Mouse (Mus musculus) midbrain, embryonic 15.5 days (tissue): Measurements from ENCODE around the gene Zfp108. TPM values are rescaled to one million over a fixed set of nuclear protein-coding genes. Genes with fewer than 3 reads are reported as not detected.
A peak's percentile ranks its signal among the peaks of the same experiment; 100 is the strongest.
"Not testable (repeated sequence)": the region's sequence is repeated elsewhere in the genome, so short reads cannot be mapped to it uniquely, and the experiment has no call there.

Experiments used
- ATAC-seq: fragments of 200-750 bp; cut with Nextera tagmentation; replicated peaks from 2 replicates; pipeline ENCODE4 v1.8.0; 2017; ENCODE audit warnings: moderate TSS enrichment
- H3K27ac ChIP-seq: fragments of 300-500 bp; sonication (generic); 2 replicates; pipeline ENCODE4 v1.5.1; 2015; ENCODE audit warnings: mild to moderate bottlenecking, inconsistent platforms
- H3K27me3 ChIP-seq: fragments of 300-500 bp; sonication (generic); replicated peaks from 2 replicates; pipeline ENCODE4 v1.6.1; 2015; ENCODE audit warnings: inconsistent platforms
- H3K36me3 ChIP-seq: fragments of 300-500 bp; sonication (generic); replicated peaks from 2 replicates; pipeline ENCODE4 v1.6.1; 2015; ENCODE audit warnings: inconsistent platforms
- H3K4me1 ChIP-seq: fragments of 300-500 bp; sonication (generic); 2 replicates; pipeline ENCODE4 v1.6.1; 2015; ENCODE audit warnings: inconsistent platforms
- H3K4me2 ChIP-seq: fragments of 300-500 bp; sonication (generic); 2 replicates; pipeline ENCODE4 v1.6.1; 2015; ENCODE audit warnings: inconsistent platforms, mild to moderate bottlenecking, moderate library complexity
- H3K4me3 ChIP-seq: fragments of 300-500 bp; sonication (generic); 2 replicates; pipeline ENCODE4 v1.5.1; 2015; ENCODE audit warnings: mild to moderate bottlenecking, inconsistent platforms
- H3K9ac ChIP-seq: fragments of 300-500 bp; sonication (generic); 2 replicates; pipeline ENCODE4 v1.6.1; 2015; ENCODE audit warnings: mild to moderate bottlenecking, inconsistent platforms
- H3K9me3 ChIP-seq: fragments of 300-500 bp; sonication (generic); 2 replicates; pipeline ENCODE4 v1.6.1; 2016; ENCODE audit warnings: inconsistent platforms
- WGBS: fragments of 180-500 bp; shearing (Covaris S2); methylation state at CpG from one replicate; pipeline ENCODE4 v1.1.7; 2015; ENCODE audit warnings: mixed read lengths; 5-methylcytosine and 5-hydroxymethylcytosine counted together
- polyA plus RNA-seq: library from polyadenylated mRNA; unstranded; fragments of >200 nt; fragmentation: Nextera tagmentation; extraction: Ambion mirVana; gene quantifications from 2 replicates; pipeline ENCODE4 v1.2.1, GENCODE M21; 2015

Gene Zfp108
- polyA plus RNA-seq, 1 experiment from 2014 or later = 7.9 TPM

DNA sequence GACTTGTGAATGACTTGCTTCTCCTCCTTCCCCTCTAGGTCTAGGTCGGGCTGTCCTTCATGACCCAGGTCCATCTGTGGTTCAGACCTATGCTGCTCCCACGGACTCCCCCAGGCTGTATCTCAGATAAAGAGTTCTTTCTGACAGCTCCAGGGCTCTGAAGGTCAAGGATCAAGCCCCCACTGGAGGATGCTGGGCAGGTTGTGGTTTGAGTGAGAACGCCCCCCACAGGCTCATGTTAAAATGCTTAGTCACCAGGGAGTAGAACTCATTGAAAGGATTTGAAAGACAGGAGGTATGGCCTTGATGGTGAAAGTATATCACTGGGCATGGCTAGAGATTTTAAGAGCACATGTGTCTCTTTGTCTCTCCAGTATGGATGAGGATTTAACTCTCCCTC is 14.7 kb downstream of the Zfp108 start:
- Histone ChIP-seq H3K4me2 (no peak overlapping the region; the same call in 1 of the 2 replicates), H3K4me3 (peak overlapping the region; percentile 72; the same call in 1 of the 2 replicates), H3K27me3 (no peaks in the 10 kb centered on the region), H3K27ac (no peak overlapping the region), H3K4me1 (peaks cover 12% of the 10 kb centered on the region), H3K9ac (no peak overlapping the region), H3K9me3 (no peaks in the 10 kb centered on the region), H3K36me3 (peaks cover under 1% of the 10 kb centered on the region)
- 86% methylated on average over 3 of the region's 3 CpGs for WGBS
- ATAC-seq = 0 out of 2 replicates have a peak, but pooled peaks have one; percentile 15

DNA sequence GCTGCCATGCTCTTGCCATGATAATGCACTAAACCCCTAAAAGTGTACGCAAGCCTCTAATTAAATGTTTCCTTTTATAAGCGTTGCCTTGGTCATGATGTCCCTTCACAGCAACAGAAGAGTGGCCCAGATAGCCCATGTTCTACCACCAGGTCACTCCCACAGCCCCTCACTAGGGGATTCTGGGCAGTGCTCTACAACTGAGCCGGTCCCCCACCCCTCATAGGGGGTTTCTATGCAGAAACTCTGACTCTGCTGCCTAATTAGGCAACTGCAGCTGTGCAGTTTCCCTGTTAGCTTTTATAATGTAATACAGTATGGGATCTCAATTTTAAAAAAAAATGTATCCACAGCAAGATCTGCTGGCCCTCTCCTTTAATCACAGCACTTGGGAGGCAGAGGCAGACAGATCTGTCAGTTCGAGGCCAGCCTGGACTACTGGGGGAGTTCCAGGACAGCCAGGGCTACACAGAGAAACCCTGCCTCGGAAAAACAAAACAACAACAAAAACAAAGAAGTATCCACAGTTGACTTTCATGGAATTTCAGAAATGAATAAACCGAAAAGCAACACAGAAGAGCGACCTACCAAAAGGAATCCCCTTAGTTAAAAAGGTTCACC is 15.2 kb downstream of the Zfp108 start:
- peak; percentile 75 for ATAC-seq
- Histone ChIP-seq H3K4me2 (peak overlapping the region; percentile 94), H3K27ac (peak overlapping the region; percentile 86)

GRCm38 (mm10) chr7:24270288-24270672 is 15.7 kb downstream of the Zfp108 start, which contains the start of gene Zfp93:
TSS of gene Zfp93 (plus strand) at chr7:24270420.
- H3K4me3 ChIP-seq = peak within 1 kb of the TSS; percentile 72
- ATAC-seq = peak; percentile 95
- no peaks in the 10 kb centered on the region for H3K27me3 ChIP-seq
- H3K27ac ChIP-seq = peak within 1 kb of the TSS; percentile 86
- H3K4me2 ChIP-seq = peak within 1 kb of the TSS; percentile 94
- H3K4me1 ChIP-seq = peaks cover 12% of the 10 kb centered on the region
- H3K36me3 ChIP-seq = peaks cover 11% of the 10 kb centered on the region
- H3K9me3 ChIP-seq = no peaks in the 10 kb centered on the region
- peak within 1 kb of the TSS; percentile 92 for H3K9ac ChIP-seq
- WGBS = under 1% methylated on average over 12 of the region's 12 CpGs

More for the DNA sequence above, 15.2 kb downstream of the Zfp108 start:
- Histone ChIP-seq H3K4me1 (peaks cover 12% of the 10 kb centered on the region), H3K4me3 (peak overlapping the region; percentile 72), H3K36me3 (peaks cover 5% of the 10 kb centered on the region), H3K27me3 (no peaks in the 10 kb centered on the region), H3K9me3 (no peaks in the 10 kb centered on the region), H3K9ac (peak overlapping the region; percentile 92)
- 38% methylated on average over 7 of the region's 7 CpGs for WGBS

- no peak overlapping the region for H3K4me3 ChIP-seq
- H3K4me1 ChIP-seq = peaks cover 12% of the 10 kb centered on the region
- H3K36me3 ChIP-seq = peaks cover 14% of the 10 kb centered on the region
- no peaks in the 10 kb centered on the region for H3K27me3 ChIP-seq
- H3K27ac ChIP-seq = no peak overlapping the region
- no peaks in the 10 kb centered on the region for H3K9me3 ChIP-seq
- no peak overlapping the region for H3K9ac ChIP-seq
- WGBS = 98% methylated on average over 6 of the region's 6 CpGs
- ATAC-seq = no peak
- H3K4me2 ChIP-seq = peak overlapping the region; percentile 94; the same call in 1 of the 2 replicates
These were observed 16.6 kb downstream of the Zfp108 start for GRCm38 (mm10) chr7:24271191-24271590.

GRCm38 (mm10) chr7:24274456-24274855 is 19.9 kb downstream of the Zfp108 start:
- no peak overlapping the region for H3K9ac ChIP-seq
- H3K4me3 ChIP-seq = no peak overlapping the region
- no peaks in the 10 kb centered on the region for H3K27me3 ChIP-seq
- no peaks in the 10 kb centered on the region for H3K9me3 ChIP-seq
- H3K36me3 ChIP-seq = peaks cover 18% of the 10 kb centered on the region
- 91% methylated on average over 4 of the region's 4 CpGs for WGBS
- ATAC-seq = no peak
- peaks cover 12% of the 10 kb centered on the region for H3K4me1 ChIP-seq
- no peak overlapping the region for H3K4me2 ChIP-seq
- no peak overlapping the region for H3K27ac ChIP-seq

- H3K27ac ChIP-seq, ATAC-seq, H3K4me3 ChIP-seq, H3K4me2 ChIP-seq, H3K9ac ChIP-seq, H3K4me1 ChIP-seq, H3K9me3 ChIP-seq, H3K27me3 ChIP-seq: not testable (repeated sequence)
- 89% methylated on average over 3 of the region's 3 CpGs for WGBS
- H3K36me3 ChIP-seq = peaks cover 18% of the 10 kb centered on the region
These were observed 24.2 kb downstream of the Zfp108 start for GRCm38 (mm10) chr7:24278771-24279170.

- Histone ChIP-seq H3K36me3 (peaks cover 8% of the 10 kb centered on the region; the same call in 1 of the 2 replicates), H3K27me3 (no peaks in the 10 kb centered on the region), H3K4me2 (no peak overlapping the region), H3K9ac (no peak overlapping the region), H3K4me1 (no peaks in the 10 kb centered on the region), H3K9me3 (no peaks in the 10 kb centered on the region), H3K27ac (no peak overlapping the region), H3K4me3 (no peak overlapping the region)
- ATAC-seq = no peak
- WGBS = 49% methylated on average over 10 of the region's 10 CpGs
These were observed 25.6 kb downstream of the Zfp108 start for GRCm38 (mm10) chr7:24280031-24280857.

DNA sequence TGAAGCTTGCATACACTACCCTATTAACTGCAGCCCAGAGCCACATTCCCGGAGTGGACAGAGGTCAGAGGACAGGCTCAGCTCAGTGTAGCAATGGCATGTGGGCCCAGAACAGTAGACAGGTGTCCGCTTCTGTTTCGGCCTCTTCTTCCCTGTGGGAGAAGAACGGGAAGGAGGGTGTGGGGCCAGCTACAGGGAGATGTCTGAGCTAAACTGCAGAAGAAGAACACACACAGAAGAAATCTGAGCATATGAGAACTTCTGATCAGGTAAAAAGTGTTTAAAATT is 26.2 kb downstream of the Zfp108 start:
- Histone ChIP-seq H3K27me3 (no peaks in the 10 kb centered on the region), H3K4me3 (no peak overlapping the region), H3K4me1 (no peaks in the 10 kb centered on the region), H3K9ac (no peak overlapping the region), H3K9me3 (no peaks in the 10 kb centered on the region), H3K4me2 (no peak overlapping the region), H3K36me3 (peaks cover 6% of the 10 kb centered on the region; the same call in 1 of the 2 replicates), H3K27ac (no peak overlapping the region)
- WGBS = 44% methylated on average over 4 of the region's 4 CpGs
- no peak for ATAC-seq

DNA sequence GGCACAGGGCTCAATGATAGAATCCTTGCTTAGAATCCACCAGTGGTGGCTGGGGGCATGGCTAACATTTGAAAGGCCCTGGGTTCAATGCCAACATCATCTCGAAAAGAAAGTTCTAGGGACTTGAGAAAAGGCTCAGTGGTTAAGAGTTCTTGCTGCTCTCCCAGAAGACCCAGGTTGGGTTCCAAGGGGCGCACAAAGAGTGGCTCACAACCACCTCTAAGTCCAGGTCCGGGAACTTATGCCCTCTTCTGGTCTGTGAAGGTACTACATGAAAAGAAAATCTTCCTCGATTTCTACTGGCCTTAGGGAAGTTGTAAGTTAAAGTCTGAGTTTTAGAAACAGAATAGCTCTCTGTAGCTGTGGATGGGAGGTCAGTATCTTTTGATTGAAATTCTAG is 31.5 kb downstream of the Zfp108 start:
- Histone ChIP-seq H3K4me3 (no peak overlapping the region), H3K4me2 (no peak overlapping the region), H3K9ac (no peak overlapping the region), H3K9me3 (no peaks in the 10 kb centered on the region), H3K27ac (no peak overlapping the region), H3K36me3 (peaks cover 26% of the 10 kb centered on the region), H3K4me1 (no peaks in the 10 kb centered on the region), H3K27me3 (no peaks in the 10 kb centered on the region)
- 52% methylated on average over 4 of the region's 4 CpGs for WGBS
- ATAC-seq = no peak

GRCm38 (mm10) chr7:24286916-24287315 is 32.3 kb downstream of the Zfp108 start:
- Histone ChIP-seq H3K4me3 (no peak overlapping the region), H3K27me3 (no peaks in the 10 kb centered on the region), H3K9me3 (no peaks in the 10 kb centered on the region), H3K9ac (no peak overlapping the region), H3K36me3 (peaks cover 34% of the 10 kb centered on the region), H3K4me2 (no peak overlapping the region), H3K27ac (no peak overlapping the region), H3K4me1 (no peaks in the 10 kb centered on the region)
- ATAC-seq = no peak
- WGBS = 83% methylated on average over 4 of the region's 4 CpGs

DNA sequence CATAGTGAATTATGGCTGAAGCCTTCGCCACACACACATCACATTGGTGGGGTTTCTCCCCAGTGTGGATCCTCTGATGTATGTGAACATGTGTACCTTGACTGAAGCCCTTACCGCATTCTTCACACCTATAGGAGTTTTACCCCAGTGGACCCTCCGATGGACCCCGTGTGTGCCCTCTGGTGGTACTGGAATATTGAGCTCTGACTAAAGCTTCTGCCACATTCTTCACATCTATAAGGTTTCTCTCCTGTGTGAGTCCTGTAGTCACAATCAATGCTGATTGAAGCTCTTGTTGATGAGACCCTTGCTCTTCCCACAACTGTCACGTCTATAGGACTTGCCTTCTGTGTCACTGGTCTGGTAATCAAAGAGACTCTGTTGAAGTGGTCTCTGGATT is 33.1 kb downstream of the Zfp108 start:
- Histone ChIP-seq H3K9me3 (no peaks in the 10 kb centered on the region), H3K36me3 (peaks cover 42% of the 10 kb centered on the region), H3K4me2 (no peak overlapping the region), H3K27me3 (no peaks in the 10 kb centered on the region), H3K4me1 (no peaks in the 10 kb centered on the region), H3K27ac (no peak overlapping the region), H3K4me3 (no peak overlapping the region), H3K9ac (no peak overlapping the region)
- no peak for ATAC-seq
- 83% methylated on average over 5 of the region's 5 CpGs for WGBS

GRCm38 (mm10) chr7:24288512-24288911 is 33.9 kb downstream of the Zfp108 start:
- 89% methylated on average over 6 of the region's 6 CpGs for whole genome bisulfite sequencing
- ATAC-seq = no peak
- no peaks in the 10 kb centered on the region for H3K9me3 ChIP-seq
- no peak overlapping the region for H3K9ac ChIP-seq
- H3K4me2 ChIP-seq = no peak overlapping the region
- H3K36me3 ChIP-seq = peaks cover 48% of the 10 kb centered on the region
- no peak overlapping the region for H3K4me3 ChIP-seq
- H3K4me1 ChIP-seq = no peaks in the 10 kb centered on the region
- no peaks in the 10 kb centered on the region for H3K27me3 ChIP-seq
- no peak overlapping the region for H3K27ac ChIP-seq
